Mouse (Mus musculus): ENCODE measurements at regions not wholly inside any gene's neighbourhood (a gene's known extent, or its start where the extent isn't known, plus 50 kb on each side); places are given as distances from the start of the nearest gene placed in this dataset.

DNA sequence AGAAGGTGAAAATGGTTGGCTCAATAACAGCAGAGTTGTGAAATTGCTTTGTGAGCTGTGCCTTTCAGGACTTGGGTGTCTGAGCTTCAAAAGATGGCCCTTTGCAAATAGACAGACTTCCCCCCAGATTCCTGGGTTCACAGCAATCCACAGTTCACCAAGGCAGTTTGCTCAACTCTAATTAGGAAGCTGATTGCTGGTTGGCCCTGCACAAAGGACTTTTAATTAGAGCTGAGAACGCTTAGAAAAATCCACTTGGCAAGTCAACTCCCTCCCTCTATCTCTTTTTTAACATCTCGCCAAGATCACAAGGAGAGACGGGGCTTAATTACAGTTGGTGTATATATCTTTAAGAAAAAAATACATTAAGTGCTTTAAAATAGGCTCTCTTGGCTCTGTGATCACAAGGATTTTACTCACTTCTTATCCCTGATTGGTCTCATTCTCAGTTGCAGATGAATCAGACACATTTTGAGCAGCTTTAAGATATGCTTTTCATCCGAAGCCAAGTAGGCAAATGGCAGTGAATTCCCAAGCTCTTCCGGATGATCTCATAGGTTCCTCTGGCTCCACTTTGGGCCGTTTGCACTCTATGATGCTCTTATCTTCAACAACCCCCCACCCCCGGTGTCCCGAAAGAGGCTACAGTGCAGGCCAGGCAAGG is 49.7 kb upstream of the Bach2 start:
- TF ChIP-seq CTCF (IDR thresholded peaks at IDR 0.05; ENCODE audit: low read depth) (no peak), EP300 (IDR thresholded peaks at IDR 0.05; ENCODE audit: low read depth) (no peak)

All from heart, postnatal 0 days (tissue).